Mouse (Mus musculus) forebrain, embryonic 16.5 days (tissue): Measurements from ENCODE around the gene B3galt4. TPM values are rescaled to one million over a fixed set of nuclear protein-coding genes. Genes with fewer than 3 reads are reported as not detected.
"Not testable (repeated sequence)": the region's sequence is repeated elsewhere in the genome, so short reads cannot be mapped to it uniquely, and the experiment has no call there.

ENCODE experiments used
- ATAC-seq: fragments of 200-750 bp; cut with Nextera tagmentation; 2 replicates; pipeline ENCODE4 v1.8.0; 2017; ENCODE audit warnings: mild to moderate bottlenecking, moderate library complexity
- H3K27ac ChIP-seq: fragments of 300-500 bp; sonication (generic); 2 replicates; pipeline ENCODE4 v1.5.1; 2014; ENCODE audit warnings: low read length, control low read depth
- H3K27me3 ChIP-seq: fragments of 300-500 bp; sonication (generic); replicated peaks from 2 replicates; pipeline ENCODE4 v1.6.1; 2014; ENCODE audit warnings: low read length; ENCODE audit not compliant: control insufficient read depth, insufficient read depth
- H3K36me3 ChIP-seq: fragments of 300-500 bp; sonication (generic); 2 replicates; pipeline ENCODE4 v1.6.1; 2014; ENCODE audit not compliant: control insufficient read depth, insufficient read depth
- H3K4me1 ChIP-seq: fragments of 300-500 bp; sonication (generic); replicated peaks from 2 replicates; pipeline ENCODE4 v1.6.1; 2014; ENCODE audit warnings: low read length; ENCODE audit not compliant: control insufficient read depth, insufficient read depth
- H3K4me2 ChIP-seq: fragments of 300-500 bp; sonication (generic); 2 replicates; pipeline ENCODE4 v1.6.1; 2014; ENCODE audit warnings: mild to moderate bottlenecking, low read length, control low read depth
- H3K4me3 ChIP-seq: fragments of 300-500 bp; sonication (generic); replicated peaks from 2 replicates; pipeline ENCODE4 v1.5.1; 2014; ENCODE audit warnings: mild to moderate bottlenecking, low read length, control low read depth
- H3K9ac ChIP-seq: fragments of 300-500 bp; sonication (generic); replicated peaks from 2 replicates; pipeline ENCODE4 v1.6.1; 2014; ENCODE audit warnings: low read depth, low read length, control low read depth
- H3K9me3 ChIP-seq: fragments of 300-500 bp; sonication (generic); 2 replicates; pipeline ENCODE4 v1.6.1; 2016; ENCODE audit warnings: low read length; ENCODE audit not compliant: control insufficient read depth
- WGBS: fragments of 180-500 bp; shearing (Covaris S2); extraction: QIAGEN DNeasy Blood & Tissue Kit; methylation state at CpG from one replicate; pipeline ENCODE4 v1.1.7; 2014; 5-methylcytosine and 5-hydroxymethylcytosine counted together
- polyA plus RNA-seq: library from polyadenylated mRNA; unstranded; fragments of >200 nt; fragmentation: Nextera tagmentation; extraction: Ambion mirVana; gene quantifications from 2 replicates; pipeline ENCODE4 v1.2.1, GENCODE M21; 2015

Gene B3galt4
- polyA plus RNA-seq, 1 experiment from 2014 or later = 13.2 TPM

GRCm38 (mm10) chr17:33903911-33904651 lies 47.2 kb downstream of the B3galt4 start:
- not testable (repeated sequence) for H3K27ac ChIP-seq, H3K9ac ChIP-seq, H3K4me1 ChIP-seq, ATAC-seq, H3K27me3 ChIP-seq, H3K9me3 ChIP-seq, H3K36me3 ChIP-seq, H3K4me3 ChIP-seq, H3K4me2 ChIP-seq
- WGBS = 68% methylated on average over 6 of the region's 6 CpGs

GRCm38 (mm10) chr17:33902491-33902890 lies 48.8 kb downstream of the B3galt4 start:
- ATAC-seq = no peak
- H3K27me3 ChIP-seq = no peaks in the 10 kb centered on the region
- H3K27ac ChIP-seq = no peak overlapping the region
- no peaks in the 10 kb centered on the region for H3K9me3 ChIP-seq
- no peaks in the 10 kb centered on the region for H3K36me3 ChIP-seq
- H3K4me1 ChIP-seq = no peaks in the 10 kb centered on the region
- no peak overlapping the region for H3K4me3 ChIP-seq
- H3K4me2 ChIP-seq = no peak overlapping the region
- no peak overlapping the region for H3K9ac ChIP-seq
- WGBS = 87% methylated on average over 7 of the region's 7 CpGs

DNA sequence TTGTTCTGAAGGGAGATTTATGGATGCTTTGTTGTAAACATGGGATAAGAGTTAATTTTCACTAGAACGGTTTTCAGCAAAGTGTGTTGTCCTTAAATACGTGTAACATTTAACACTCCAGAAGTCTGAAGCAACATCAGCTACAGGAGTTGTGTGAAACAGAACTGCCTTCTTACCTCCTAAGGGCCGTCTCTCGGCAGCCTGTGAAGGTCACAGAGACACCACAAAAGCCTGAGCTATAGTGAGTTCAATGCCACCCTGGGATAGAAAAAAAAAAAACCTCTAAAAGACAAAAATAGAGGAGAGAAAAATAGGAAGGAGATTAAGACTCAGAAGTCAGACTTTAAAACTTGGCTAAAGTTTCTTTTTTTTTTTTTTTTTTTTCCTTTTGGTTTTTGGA lies 49.2 kb downstream of the B3galt4 start:
- 78% methylated on average over 4 of the region's 4 CpGs for WGBS
- no peak overlapping the region for H3K9ac ChIP-seq

GRCm38 (mm10) chr17:33901653-33902052 lies 49.6 kb downstream of the B3galt4 start:
- no peak for ATAC-seq
- Histone ChIP-seq H3K27ac (no peak overlapping the region), H3K4me2 (no peak overlapping the region), H3K9me3 (no peaks in the 10 kb centered on the region), H3K4me1 (no peaks in the 10 kb centered on the region), H3K36me3 (no peaks in the 10 kb centered on the region), H3K4me3 (no peak overlapping the region), H3K9ac (no peak overlapping the region), H3K27me3 (no peaks in the 10 kb centered on the region)
- 77% methylated on average over 4 of the region's 4 CpGs for WGBS

More for the DNA sequence above, 49.2 kb downstream of the B3galt4 start:
- Histone ChIP-seq H3K4me2 (no peak overlapping the region), H3K27ac (no peak overlapping the region), H3K9me3 (no peaks in the 10 kb centered on the region), H3K36me3 (no peaks in the 10 kb centered on the region), H3K27me3 (no peaks in the 10 kb centered on the region), H3K4me3 (no peak overlapping the region), H3K4me1 (no peaks in the 10 kb centered on the region)
- ATAC-seq = no peak

GRCm38 (mm10) chr17:33900989-33901314 lies 50.3 kb downstream of the B3galt4 start:
- Histone ChIP-seq H3K9ac (no peak overlapping the region), H3K4me2 (no peak overlapping the region), H3K36me3 (no peaks in the 10 kb centered on the region), H3K4me1 (no peaks in the 10 kb centered on the region), H3K4me3 (no peak overlapping the region), H3K27me3 (no peaks in the 10 kb centered on the region), H3K27ac (no peak overlapping the region), H3K9me3 (no peaks in the 10 kb centered on the region)
- ATAC-seq = no peak
- WGBS = 85% methylated on average over 4 of the region's 4 CpGs

GRCm38 (mm10) chr17:33900281-33900988 lies 50.9 kb downstream of the B3galt4 start:
- no peak overlapping the region for H3K4me2 ChIP-seq
- no peak overlapping the region for H3K9ac ChIP-seq
- no peak overlapping the region for H3K4me3 ChIP-seq
- H3K27ac ChIP-seq = no peak overlapping the region
- H3K4me1 ChIP-seq = no peaks in the 10 kb centered on the region
- WGBS = 68% methylated on average over 7 of the region's 7 CpGs
- no peaks in the 10 kb centered on the region for H3K27me3 ChIP-seq
- H3K36me3 ChIP-seq = no peaks in the 10 kb centered on the region
- H3K9me3 ChIP-seq = no peaks in the 10 kb centered on the region
- no peak for ATAC-seq

Other genes starting within 250 kb of the B3galt4 start
- gene March2, start 232.8 kb downstream of the B3galt4 start, polyA plus RNA-seq = 73.0 and 77.8 TPM in 2 replicates
- gene Rab11b, start 191.0 kb downstream of the B3galt4 start, polyA plus RNA-seq = 411 and 469 TPM in 2 replicates
- 15.5 and 16.2 TPM in 2 replicates for gene Angptl4, start 169.7 kb downstream of the B3galt4 start, polyA plus RNA-seq
- gene Kank3, start 141.0 kb downstream of the B3galt4 start, polyA plus RNA-seq = 40.5 and 45.4 TPM in 2 replicates
- 480 and 560 TPM in 2 replicates for gene Rps28, start 126.9 kb downstream of the B3galt4 start, polyA plus RNA-seq
- 386 and 402 TPM in 2 replicates for gene Ndufa7, start 126.9 kb downstream of the B3galt4 start, polyA plus RNA-seq
- 55.5 and 62.0 TPM in 2 replicates for gene Cd320, start 108.4 kb downstream of the B3galt4 start, polyA plus RNA-seq
- gene Gm7029, start 77.7 kb downstream of the B3galt4 start, polyA plus RNA-seq = not detected in 2 replicates
- 3.7 and 4.6 TPM in 2 replicates for gene Kifc1, start 60.8 kb downstream of the B3galt4 start, polyA plus RNA-seq
- gene Platr17, start 46.4 kb downstream of the B3galt4 start, polyA plus RNA-seq = 0.32 and 0.54 TPM in 2 replicates
- 61.5 and 63.1 TPM in 2 replicates for gene Daxx, start 42.1 kb downstream of the B3galt4 start, polyA plus RNA-seq
- gene Tapbp, start 35.6 kb downstream of the B3galt4 start, polyA plus RNA-seq = 13.7 and 15.4 TPM in 2 replicates
- gene Zbtb22, start 35.6 kb downstream of the B3galt4 start, polyA plus RNA-seq = 17.1 and 17.2 TPM in 2 replicates
- gene Rgl2, start 21.9 kb downstream of the B3galt4 start, polyA plus RNA-seq = 40.8 and 52.3 TPM in 2 replicates
- gene Pfdn6, start 11.1 kb downstream of the B3galt4 start, polyA plus RNA-seq = 182 and 196 TPM in 2 replicates
- 26.1 and 29.4 TPM in 2 replicates for gene Wdr46, start 10.8 kb downstream of the B3galt4 start, polyA plus RNA-seq
- 79.5 and 81.0 TPM in 2 replicates for gene Vps52, start 4.3 kb upstream of the B3galt4 start, polyA plus RNA-seq
- 811 and 837 TPM in 2 replicates for gene Rps18, start 4.5 kb upstream of the B3galt4 start, polyA plus RNA-seq
- gene H2-K1, start 48.9 kb upstream of the B3galt4 start, polyA plus RNA-seq = 9.4 and 9.9 TPM in 2 replicates
- gene Ring1, start 73.2 kb upstream of the B3galt4 start, polyA plus RNA-seq = 16.0 and 20.4 TPM in 2 replicates
- gene H2-Ke6, start 76.6 kb upstream of the B3galt4 start, polyA plus RNA-seq = 63.9 and 65.4 TPM in 2 replicates
- gene Slc39a7, start 80.2 kb upstream of the B3galt4 start, polyA plus RNA-seq = 148 and 157 TPM in 2 replicates
- gene Rxrb, start 80.3 kb upstream of the B3galt4 start, polyA plus RNA-seq = 55.6 and 60.2 TPM in 2 replicates
- gene Col11a2, start 87.9 kb upstream of the B3galt4 start, polyA plus RNA-seq = 2.3 and 4.0 TPM in 2 replicates
- gene H2-Oa, start 140.9 kb upstream of the B3galt4 start, polyA plus RNA-seq = 0.22 and 0.28 TPM in 2 replicates
- gene H2-DMa, start 168.1 kb upstream of the B3galt4 start, polyA plus RNA-seq = 12.1 and 15.8 TPM in 2 replicates
- gene Brd2, start 171.1 kb upstream of the B3galt4 start, polyA plus RNA-seq = 130 and 132 TPM in 2 replicates
- gene H2-DMb2, start 191.8 kb upstream of the B3galt4 start, polyA plus RNA-seq = 0.43 and 0.90 TPM in 2 replicates
- 0.66 and 0.98 TPM in 2 replicates for gene H2-DMb1, start 201.6 kb upstream of the B3galt4 start, polyA plus RNA-seq
- gene Tap1, start 236.1 kb upstream of the B3galt4 start, polyA plus RNA-seq = 1.9 and 2.6 TPM in 2 replicates
- gene Psmb9, start 236.3 kb upstream of the B3galt4 start, polyA plus RNA-seq = 0.43 and 1.5 TPM in 2 replicates
- 1.5 and 2.5 TPM in 2 replicates for gene Psmb8, start 246.2 kb upstream of the B3galt4 start, polyA plus RNA-seq